Mouse (Mus musculus) neural tube, embryonic 11.5 days (tissue): ENCODE results near the gene Mob2. TPM values are rescaled to one million over a fixed set of nuclear protein-coding genes. Genes with fewer than 3 reads are reported as not detected.

ENCODE experiments used
- ATAC-seq: fragments of 200-750 bp; cut with Nextera tagmentation; 2 replicates; pipeline ENCODE4 v1.8.0; 2017; ENCODE audit warnings: moderate number of reproducible peaks, mild to moderate bottlenecking, moderate TSS enrichment, moderate library complexity; ENCODE audit not compliant: insufficient read depth, low FRiP score, low TSS enrichment
- DNase-seq: peaks from one replicate; pipeline ENCODE4 v3.0.0-alpha.2; 2015; ENCODE audit warnings: low spot score
- H3K27ac ChIP-seq: fragments of 300-500 bp; sonication (generic); 2 replicates; pipeline ENCODE4 v1.5.1; 2014; ENCODE audit warnings: low read depth, mild to moderate bottlenecking, low read length
- H3K27me3 ChIP-seq: fragments of 300-500 bp; sonication (generic); 2 replicates; pipeline ENCODE4 v1.6.1; 2014; ENCODE audit warnings: mild to moderate bottlenecking, low read length, mixed read lengths; ENCODE audit not compliant: control insufficient read depth, insufficient read depth
- H3K36me3 ChIP-seq: fragments of 300-500 bp; sonication (generic); 2 replicates; pipeline ENCODE4 v1.6.1; 2014; ENCODE audit warnings: mild to moderate bottlenecking, low read length, moderate library complexity, mixed read lengths; ENCODE audit not compliant: control insufficient read depth, insufficient read depth
- H3K4me1 ChIP-seq: fragments of 300-500 bp; sonication (generic); 2 replicates; pipeline ENCODE4 v1.6.1; 2014; ENCODE audit warnings: low read length, mixed read lengths; ENCODE audit not compliant: control insufficient read depth, insufficient read depth
- H3K4me2 ChIP-seq: fragments of 300-500 bp; sonication (generic); 2 replicates; pipeline ENCODE4 v1.6.1; 2014; ENCODE audit warnings: low read depth, mild to moderate bottlenecking, moderate library complexity
- H3K4me3 ChIP-seq: fragments of 300-500 bp; sonication (generic); 2 replicates; pipeline ENCODE4 v1.5.1; 2014; ENCODE audit warnings: low read depth, low read length
- H3K9ac ChIP-seq: fragments of 300-500 bp; sonication (generic); 2 replicates; pipeline ENCODE4 v1.6.1; 2014; ENCODE audit warnings: mild to moderate bottlenecking, low read length
- H3K9me3 ChIP-seq: fragments of 300-500 bp; sonication (generic); 2 replicates; pipeline ENCODE4 v1.6.1; 2016; ENCODE audit warnings: low read length; ENCODE audit not compliant: control insufficient read depth
- WGBS: fragments of 180-500 bp; shearing (Covaris S2); extraction: QIAGEN DNeasy Blood & Tissue Kit; methylation state at CpG from one replicate; pipeline ENCODE4 v1.1.7; 2014; 5-methylcytosine and 5-hydroxymethylcytosine counted together
- polyA plus RNA-seq: library from polyadenylated mRNA; unstranded; fragments of >200 nt; fragmentation: Nextera tagmentation; extraction: Ambion mirVana; gene quantifications from 2 replicates; pipeline ENCODE4 v1.2.1, GENCODE M21; 2014

The Mob2 gene
- 58.0 and 64.0 TPM in 2 replicates for polyA plus RNA-seq

DNA sequence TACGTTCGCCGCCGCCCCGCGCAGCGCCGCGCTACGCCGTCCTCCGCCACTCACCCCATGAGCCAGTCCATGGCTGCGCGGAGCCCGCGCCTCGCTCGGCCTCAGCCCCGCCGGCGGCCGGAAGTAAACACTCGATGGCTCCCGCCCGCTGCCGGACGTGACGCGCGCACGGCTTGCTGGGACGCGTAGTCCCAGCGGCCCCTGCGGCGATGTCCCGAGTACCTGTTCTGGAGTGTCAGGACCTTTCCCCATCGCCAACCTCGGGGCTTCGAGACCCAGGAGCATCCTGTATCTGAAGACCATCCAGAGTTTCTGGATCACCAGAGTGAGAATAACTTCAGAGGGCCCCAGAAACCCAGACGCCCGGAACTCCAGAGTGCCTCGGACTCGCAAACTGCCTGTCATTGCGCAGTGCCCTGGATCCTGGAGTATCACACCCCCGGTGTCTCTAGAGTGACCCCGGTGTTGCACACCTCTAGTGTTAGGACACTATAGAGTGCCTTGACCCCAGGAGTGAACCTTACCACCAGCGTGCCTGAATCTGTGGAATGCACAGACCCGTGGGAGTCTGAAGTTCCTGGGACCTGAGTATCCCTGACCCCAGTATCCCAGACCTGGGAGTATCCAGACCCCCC lies at the start of gene Mob2:
Mob2 (minus strand) TSS at position 135 of the 635 bp plus-strand sequence.
- under 1% methylated on average over 43 of the region's 49 CpGs for WGBS

DNA sequence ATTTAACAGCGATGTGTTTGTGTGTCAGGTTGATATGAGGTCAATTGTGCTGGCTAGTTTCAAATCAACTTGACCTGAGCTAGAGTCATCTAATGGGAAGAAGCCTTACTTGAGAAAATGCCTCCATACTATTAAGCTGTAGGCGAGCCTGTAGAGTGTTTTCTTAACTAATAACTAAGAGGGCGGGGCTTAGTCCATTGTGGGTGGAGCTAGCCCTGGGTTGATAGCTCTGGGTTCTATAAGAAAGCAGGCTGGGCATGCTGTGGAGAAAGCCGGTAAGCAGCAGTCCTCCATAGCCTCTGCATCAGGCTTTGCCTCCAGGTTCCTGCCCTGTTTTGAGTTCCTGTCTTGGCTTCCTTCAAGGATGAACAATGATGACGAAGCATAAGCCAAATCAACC lies 43.9 kb upstream of the Mob2 start:
- no peaks in the 10 kb centered on the region for H3K4me1 ChIP-seq
- H3K27ac ChIP-seq, result no peak overlapping the region
- 69% methylated on average over 5 of the region's 5 CpGs for WGBS
- H3K27me3 ChIP-seq, result no peaks in the 10 kb centered on the region
- no peaks in the 10 kb centered on the region for H3K9me3 ChIP-seq
- no peaks in the 10 kb centered on the region for H3K36me3 ChIP-seq
- no peak overlapping the region for H3K4me3 ChIP-seq
- H3K4me2 ChIP-seq, result no peak overlapping the region
- DNase-seq, result no peak
- no peak for ATAC-seq
- H3K9ac ChIP-seq, result no peak overlapping the region

More for the DNA sequence above, at the start of gene Mob2:
- peak; percentile 92 for DNase-seq
- H3K27me3 ChIP-seq, result no peaks in the 10 kb centered on the region
- peak within 1 kb of the TSS; percentile 84 for H3K4me3 ChIP-seq
- 0 out of 2 replicates have a peak within 1 kb of the TSS, but pooled peaks have one; percentile 24 for H3K27ac ChIP-seq
- no peaks in the 10 kb centered on the region for H3K9me3 ChIP-seq
- peak within 1 kb of the TSS; percentile 87 for H3K9ac ChIP-seq
- H3K36me3 ChIP-seq, result no peaks in the 10 kb centered on the region
- peaks cover 10% of the 10 kb centered on the region for H3K4me1 ChIP-seq
- peak; percentile 92 for ATAC-seq
- H3K4me2 ChIP-seq, result peak within 1 kb of the TSS; percentile 78

DNA sequence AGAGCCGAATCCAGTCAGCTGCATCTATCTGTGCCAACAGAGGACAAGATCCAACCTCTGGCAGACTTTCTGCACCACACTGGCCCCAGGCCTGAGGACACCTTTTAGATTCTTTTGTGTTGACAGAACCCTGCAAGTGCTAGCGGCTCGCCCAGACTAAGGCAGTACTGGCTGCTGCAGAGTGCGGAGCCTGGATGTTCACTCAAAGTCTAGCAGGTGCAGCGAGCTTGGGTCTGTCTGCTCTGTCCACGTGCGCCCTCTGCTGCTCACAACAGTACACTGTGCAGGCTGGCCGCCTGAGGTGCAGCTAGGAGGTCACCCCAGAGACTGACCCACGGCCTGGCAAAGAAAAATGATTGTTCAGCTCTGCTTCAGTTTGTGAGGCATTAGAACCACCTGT lies 36.9 kb upstream of the Mob2 start:
- Histone ChIP-seq H3K27ac (no peak overlapping the region), H3K4me1 (peaks cover 17% of the 10 kb centered on the region), H3K9ac (no peak overlapping the region), H3K36me3 (no peaks in the 10 kb centered on the region), H3K4me3 (no peak overlapping the region), H3K9me3 (no peaks in the 10 kb centered on the region), H3K27me3 (peaks cover 28% of the 10 kb centered on the region), H3K4me2 (no peak overlapping the region)
- peak; percentile 82 for DNase-seq
- no peak for ATAC-seq
- WGBS, result 10% methylated on average over 9 of the region's 9 CpGs

DNA sequence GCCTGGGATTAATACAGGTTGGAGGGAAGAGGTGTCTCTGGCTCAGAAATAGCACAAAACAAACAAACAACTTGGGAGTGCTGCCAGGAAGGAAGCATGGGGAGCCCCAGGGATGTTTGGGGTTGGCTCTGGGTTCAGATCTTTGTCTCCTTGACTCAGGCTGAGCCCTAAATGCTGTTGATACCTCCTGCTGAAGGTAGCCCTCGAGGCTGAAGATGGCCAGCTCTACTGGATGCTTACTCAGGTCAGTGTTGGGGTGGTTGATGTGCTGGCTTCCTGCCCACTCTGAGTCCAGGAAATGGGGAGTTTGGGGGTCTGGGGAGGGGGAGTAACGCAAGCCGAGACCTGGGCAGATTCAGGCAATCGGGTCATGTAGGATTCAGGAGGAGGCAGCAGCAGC lies 35.8 kb upstream of the Mob2 start:
- ATAC-seq, result no peak
- no peak for DNase-seq
- Histone ChIP-seq H3K36me3 (no peaks in the 10 kb centered on the region), H3K4me3 (no peak overlapping the region), H3K9ac (no peak overlapping the region), H3K9me3 (no peaks in the 10 kb centered on the region), H3K4me1 (peaks cover 27% of the 10 kb centered on the region), H3K27ac (no peak overlapping the region), H3K27me3 (peaks cover 28% of the 10 kb centered on the region), H3K4me2 (no peak overlapping the region)
- 69% methylated on average over 4 of the region's 4 CpGs for WGBS

DNA sequence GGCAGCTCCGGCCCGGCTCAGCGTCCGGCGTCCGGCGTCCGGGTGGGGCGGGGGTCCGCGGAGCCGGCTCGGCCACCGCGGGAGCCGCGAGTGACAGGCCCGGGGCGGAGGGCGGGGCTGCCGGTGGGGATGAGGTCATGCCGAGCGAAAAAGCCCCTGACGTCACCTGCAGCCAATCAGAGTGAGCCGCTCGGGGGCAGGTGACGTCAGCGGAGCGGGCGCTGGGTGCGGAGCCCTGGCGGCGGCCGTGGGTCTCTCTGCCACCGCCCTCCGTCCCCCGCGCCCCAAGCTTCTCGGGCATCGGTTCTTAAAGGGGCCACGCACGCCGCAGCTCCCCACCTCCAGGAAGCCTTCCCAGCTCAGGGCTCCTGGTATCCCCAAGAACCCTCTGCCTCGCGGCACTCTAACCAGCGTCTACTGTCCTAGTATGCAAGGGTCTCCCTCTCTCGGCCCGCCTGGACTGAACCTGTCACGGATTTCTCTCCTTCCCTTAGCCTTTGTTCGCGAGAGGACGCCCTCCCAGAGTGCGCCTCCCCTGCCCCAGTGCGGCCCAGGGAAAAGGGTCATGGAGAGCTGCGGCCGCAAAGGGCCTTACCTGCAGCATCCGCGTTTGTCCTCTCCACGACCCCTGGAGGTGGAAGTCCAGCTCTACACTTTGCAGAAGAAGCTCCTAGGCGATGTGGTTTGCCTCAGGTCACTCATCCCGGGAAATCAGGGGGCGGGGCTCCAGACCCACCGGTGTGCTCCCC lies 34.5 kb upstream of the Mob2 start, which contains the start of gene Dusp8:
Dusp8 (minus strand) TSS at position 661 of the 749 bp plus-strand sequence.
- no peaks in the 10 kb centered on the region for H3K36me3 ChIP-seq
- under 1% methylated on average over 60 of the region's 63 CpGs for WGBS
- H3K4me3 ChIP-seq, result peak within 1 kb of the TSS; percentile 87

DNA sequence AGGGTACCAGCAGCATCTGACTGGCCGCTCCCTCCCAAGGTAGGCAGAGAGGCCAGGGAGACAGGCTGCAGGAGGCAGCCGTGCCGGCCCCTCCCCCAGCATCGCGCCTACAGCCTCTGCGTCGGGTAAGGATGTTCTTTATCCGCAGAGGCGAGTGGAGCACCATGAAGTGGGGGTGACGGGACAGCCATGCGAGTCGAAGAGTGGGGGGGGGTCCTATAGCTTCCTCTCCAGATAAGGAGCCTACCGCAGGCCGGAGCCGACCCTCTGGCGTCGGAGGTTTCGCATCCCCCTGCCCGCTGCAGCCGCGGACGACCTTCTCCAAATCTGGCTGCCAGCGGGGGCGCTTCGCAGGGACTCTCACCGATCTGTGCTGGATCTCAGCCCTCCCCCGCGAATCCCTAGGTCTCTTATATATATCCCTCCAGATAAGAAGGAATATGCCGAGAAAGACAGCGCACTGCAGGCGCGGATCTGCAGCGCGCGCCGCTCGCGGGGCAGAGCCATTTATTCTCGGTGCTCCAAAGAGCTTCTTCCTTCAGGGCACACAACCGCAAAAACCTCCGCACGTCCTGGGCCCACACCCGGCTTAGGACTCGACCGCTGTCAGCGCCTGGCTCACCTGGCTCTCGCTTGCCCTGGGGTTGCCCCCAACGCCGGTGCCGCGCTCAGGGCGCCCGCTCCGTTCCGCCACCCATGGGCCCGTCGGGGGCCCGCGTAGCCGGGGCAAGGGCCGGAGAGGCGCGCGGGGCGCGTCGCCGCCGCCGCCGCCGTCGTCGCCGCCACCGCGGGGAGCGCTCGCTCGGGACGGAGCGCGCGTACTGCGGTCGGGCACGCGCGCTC lies 33.7 kb upstream of the Mob2 start:
- DNase-seq, result peak; percentile 55
- Histone ChIP-seq H3K4me3 (peak overlapping the region; percentile 87), H3K36me3 (no peaks in the 10 kb centered on the region), H3K9me3 (no peaks in the 10 kb centered on the region), H3K27me3 (peaks cover 30% of the 10 kb centered on the region), H3K4me2 (peak overlapping the region; percentile 97), H3K27ac (peak overlapping the region; percentile 76), H3K4me1 (peaks cover 41% of the 10 kb centered on the region), H3K9ac (peak overlapping the region; percentile 90)
- under 1% methylated on average over 89 of the region's 89 CpGs for WGBS
- peak; percentile 35 for ATAC-seq

More for the DNA sequence above, 34.5 kb upstream of the Mob2 start, which contains the start of gene Dusp8:
- no peaks in the 10 kb centered on the region for H3K9me3 ChIP-seq
- H3K4me1 ChIP-seq, result peaks cover 33% of the 10 kb centered on the region
- DNase-seq, result peak; percentile 94
- H3K27me3 ChIP-seq, result peaks cover 28% of the 10 kb centered on the region
- H3K27ac ChIP-seq, result peak within 1 kb of the TSS; percentile 81
- ATAC-seq, result peak; percentile 90
- H3K4me2 ChIP-seq, result peak within 1 kb of the TSS; percentile 97
- H3K9ac ChIP-seq, result peak within 1 kb of the TSS; percentile 90

DNA sequence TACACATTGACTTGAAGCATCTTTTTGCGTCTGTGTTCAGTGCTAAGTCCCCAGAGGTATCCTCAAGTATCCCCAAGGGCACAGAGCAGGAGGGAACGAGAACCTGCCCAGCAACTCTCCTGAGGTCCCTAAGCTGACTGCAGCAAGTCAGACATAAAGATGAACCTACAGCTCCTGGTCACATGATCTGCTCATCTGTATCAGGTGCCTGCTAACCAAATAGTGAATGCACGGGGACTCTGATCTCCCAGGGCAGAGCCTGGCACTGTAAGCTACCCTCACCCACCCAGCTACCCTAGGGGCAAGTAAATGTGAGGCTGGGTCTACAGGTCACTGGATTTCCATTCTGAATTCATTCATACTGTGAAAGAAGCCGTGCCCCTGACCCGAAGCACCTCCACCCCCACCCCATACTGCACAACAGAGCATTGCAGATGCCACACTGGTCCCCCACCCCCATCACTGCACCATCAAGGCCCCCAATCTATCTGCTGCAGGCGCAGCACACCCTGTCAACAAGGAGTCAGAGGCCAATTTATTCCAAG lies 32.9 kb upstream of the Mob2 start:
- H3K27ac ChIP-seq, result no peak overlapping the region; the same call in 1 of the 2 replicates
- peaks cover 30% of the 10 kb centered on the region for H3K27me3 ChIP-seq
- no peak for ATAC-seq
- no peak for DNase-seq
- H3K9me3 ChIP-seq, result no peaks in the 10 kb centered on the region
- H3K4me2 ChIP-seq, result peak overlapping the region; percentile 97
- H3K4me1 ChIP-seq, result peaks cover 45% of the 10 kb centered on the region
- WGBS, result 26% methylated on average over 6 of the region's 6 CpGs
- no peaks in the 10 kb centered on the region for H3K36me3 ChIP-seq
- H3K4me3 ChIP-seq, result peak overlapping the region; percentile 87
- H3K9ac ChIP-seq, result peak overlapping the region; percentile 90

DNA sequence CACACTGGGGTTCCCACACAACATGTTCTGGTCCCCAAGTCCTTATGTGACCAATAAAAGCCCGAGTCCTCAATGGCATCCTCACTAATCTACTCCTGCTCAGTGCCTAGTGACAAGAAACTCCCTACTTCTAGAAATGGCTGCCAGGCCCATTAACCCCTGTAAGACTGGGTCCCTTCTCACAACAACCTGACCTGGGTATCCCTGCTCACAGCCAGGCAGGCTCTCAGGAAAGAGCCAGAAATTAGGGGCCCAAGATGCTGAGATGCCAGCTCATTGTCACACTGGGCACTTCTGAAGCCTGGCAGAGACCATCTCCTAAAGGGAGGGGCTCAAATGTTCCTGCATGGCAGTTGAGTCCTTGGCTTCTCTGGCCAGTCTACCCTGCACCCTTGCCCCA lies 32.1 kb upstream of the Mob2 start:
- peak overlapping the region; percentile 87; the same call in 1 of the 2 replicates for H3K4me3 ChIP-seq
- peak overlapping the region; percentile 97 for H3K4me2 ChIP-seq
- peaks cover 30% of the 10 kb centered on the region for H3K27me3 ChIP-seq
- H3K27ac ChIP-seq, result no peak overlapping the region
- DNase-seq (no peak), ATAC-seq (no peak)
- H3K9me3 ChIP-seq, result no peaks in the 10 kb centered on the region
- H3K9ac ChIP-seq, result peak overlapping the region; percentile 35
- no peaks in the 10 kb centered on the region for H3K36me3 ChIP-seq
- WGBS, result 45% methylated on average over 1 of the region's 1 CpGs
- H3K4me1 ChIP-seq, result peaks cover 52% of the 10 kb centered on the region
